Mouse (Mus musculus) neural tube, embryonic 13.5 days (tissue): ENCODE results near the gene Selenof. TPM values are rescaled to one million over a fixed set of nuclear protein-coding genes. Genes with fewer than 3 reads are reported as not detected.

ENCODE experiments used
- ATAC-seq: fragments of 200-750 bp; cut with Nextera tagmentation; 2 replicates; pipeline ENCODE4 v1.8.0; 2017; ENCODE audit warnings: low read depth, mild to moderate bottlenecking, moderate TSS enrichment, moderate library complexity
- H3K27ac ChIP-seq: fragments of 300-500 bp; sonication (generic); replicated peaks from 2 replicates; pipeline ENCODE4 v1.5.1; 2015; ENCODE audit warnings: moderate library complexity, mild to moderate bottlenecking, inconsistent platforms
- H3K27me3 ChIP-seq: fragments of 300-500 bp; sonication (generic); 2 replicates; pipeline ENCODE4 v1.6.1; 2015; ENCODE audit warnings: mild to moderate bottlenecking, inconsistent platforms
- H3K36me3 ChIP-seq: fragments of 300-500 bp; sonication (generic); 2 replicates; pipeline ENCODE4 v1.6.1; 2015; ENCODE audit warnings: mild to moderate bottlenecking, inconsistent platforms
- H3K4me1 ChIP-seq: fragments of 300-500 bp; sonication (generic); replicated peaks from 2 replicates; pipeline ENCODE4 v1.6.1; 2015; ENCODE audit warnings: inconsistent platforms
- H3K4me2 ChIP-seq: fragments of 300-500 bp; sonication (generic); 2 replicates; pipeline ENCODE4 v1.6.1; 2015; ENCODE audit warnings: inconsistent platforms, mild to moderate bottlenecking, moderate library complexity
- H3K4me3 ChIP-seq: fragments of 300-500 bp; sonication (generic); 2 replicates; pipeline ENCODE4 v1.5.1; 2015; ENCODE audit warnings: mild to moderate bottlenecking, inconsistent platforms
- H3K9ac ChIP-seq: fragments of 300-500 bp; sonication (generic); 2 replicates; pipeline ENCODE4 v1.6.1; 2015; ENCODE audit warnings: moderate library complexity, mild to moderate bottlenecking, inconsistent platforms
- H3K9me3 ChIP-seq: fragments of 300-500 bp; sonication (generic); 2 replicates; pipeline ENCODE4 v1.6.1; 2016; ENCODE audit warnings: inconsistent platforms
- WGBS: fragments of 180-500 bp; shearing (Covaris S2); methylation state at CpG from one replicate; pipeline ENCODE4 v1.1.7; 2015; 5-methylcytosine and 5-hydroxymethylcytosine counted together
- polyA plus RNA-seq: library from polyadenylated mRNA; unstranded; fragments of >200 nt; fragmentation: Nextera tagmentation; extraction: Ambion mirVana; gene quantifications from 2 replicates; pipeline ENCODE4 v1.2.1, GENCODE M21; 2015

The Selenof gene
- polyA plus RNA-seq, 1 experiment from 2014 or later, result 628 TPM

- WGBS, result 66% methylated on average over 4 of the region's 4 CpGs
- Histone ChIP-seq H3K27ac (no peak overlapping the region), H3K4me3 (no peak overlapping the region), H3K4me2 (no peak overlapping the region), H3K36me3 (0 out of 2 replicates have a peak, but pooled peaks cover under 1% of the 10 kb centered on the region), H3K27me3 (no peaks in the 10 kb centered on the region), H3K9ac (no peak overlapping the region), H3K4me1 (peaks cover 5% of the 10 kb centered on the region; the same call in 1 of the 2 replicates), H3K9me3 (no peaks in the 10 kb centered on the region)
- no peak for ATAC-seq
Measured at GRCm38 (mm10) chr3:144606449-144606848, 36.3 kb downstream of the Selenof start.

DNA sequence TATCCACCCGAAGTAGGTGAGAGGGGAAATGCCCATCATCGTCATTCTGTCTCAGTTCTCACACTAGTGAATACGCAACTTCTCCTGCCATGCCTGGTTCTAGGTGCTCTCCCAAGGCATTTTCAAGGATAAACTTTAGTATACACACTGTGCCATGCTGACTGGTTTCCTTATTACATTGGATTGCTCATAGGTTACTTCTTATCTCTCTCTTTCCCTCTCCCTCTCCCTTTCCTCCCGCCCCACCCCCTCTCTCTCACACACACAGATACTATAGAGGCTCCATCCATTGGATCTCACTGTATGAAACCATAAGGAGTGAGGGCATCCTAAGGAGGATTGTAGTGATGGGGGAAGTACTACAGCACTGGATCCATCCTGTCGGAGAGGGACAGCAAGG, 38.0 kb downstream of the Selenof start:
- no peak overlapping the region for H3K9ac ChIP-seq
- no peak for ATAC-seq
- H3K4me3 ChIP-seq, result no peak overlapping the region
- no peaks in the 10 kb centered on the region for H3K9me3 ChIP-seq
- no peak overlapping the region for H3K4me2 ChIP-seq
- H3K27ac ChIP-seq, result no peak overlapping the region
- no peaks in the 10 kb centered on the region for H3K27me3 ChIP-seq
- H3K4me1 ChIP-seq, result peaks cover 15% of the 10 kb centered on the region; the same call in 1 of the 2 replicates
- no peaks in the 10 kb centered on the region for H3K36me3 ChIP-seq
- 86% methylated on average over 5 of the region's 5 CpGs for WGBS

- Histone ChIP-seq H3K9me3 (no peaks in the 10 kb centered on the region), H3K4me2 (no peak overlapping the region), H3K27me3 (no peaks in the 10 kb centered on the region), H3K4me3 (no peak overlapping the region), H3K27ac (no peak overlapping the region), H3K9ac (no peak overlapping the region), H3K4me1 (peaks cover 33% of the 10 kb centered on the region), H3K36me3 (no peaks in the 10 kb centered on the region)
- WGBS, result 44% methylated on average over 5 of the region's 5 CpGs
- ATAC-seq, result no peak
Measured at GRCm38 (mm10) chr3:144610759-144611158, 40.7 kb downstream of the Selenof start.

DNA sequence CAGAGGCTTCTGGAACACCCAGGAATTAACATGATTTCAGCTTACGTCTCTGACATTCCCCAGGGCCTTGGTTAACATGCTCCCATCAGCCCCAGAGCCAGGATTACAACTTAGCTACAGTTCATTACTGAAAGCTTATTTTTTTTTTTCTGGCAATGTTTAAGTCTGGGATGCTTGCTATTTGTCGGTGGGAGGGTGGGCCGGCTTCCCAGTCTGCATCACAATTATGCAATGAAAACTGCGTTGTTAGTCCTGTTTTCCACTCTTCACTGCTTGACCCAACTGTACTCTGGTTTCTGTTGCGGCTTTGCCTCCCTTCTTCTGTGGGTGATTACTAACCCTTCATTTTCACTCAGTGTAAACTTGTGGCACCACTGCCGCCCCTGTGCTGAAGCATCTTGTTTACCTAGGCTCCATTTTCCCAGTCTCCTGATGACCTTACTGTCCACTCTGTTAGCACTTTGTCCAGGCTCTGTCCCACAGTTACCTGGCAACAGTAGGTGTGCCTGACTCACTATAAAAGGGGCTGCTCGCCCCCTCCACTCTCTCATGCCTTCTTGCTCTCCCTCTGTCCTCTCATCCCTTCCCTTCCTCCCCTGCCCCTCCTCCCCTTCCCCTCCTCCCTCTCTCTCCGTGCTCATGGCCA, 41.6 kb downstream of the Selenof start:
- H3K27ac ChIP-seq, result no peak overlapping the region
- no peaks in the 10 kb centered on the region for H3K9me3 ChIP-seq
- H3K27me3 ChIP-seq, result no peaks in the 10 kb centered on the region
- H3K4me1 ChIP-seq, result peaks cover 43% of the 10 kb centered on the region
- 62% methylated on average over 8 of the region's 8 CpGs for WGBS
- H3K4me2 ChIP-seq, result no peak overlapping the region
- H3K36me3 ChIP-seq, result no peaks in the 10 kb centered on the region
- no peak overlapping the region for H3K4me3 ChIP-seq
- no peak overlapping the region for H3K9ac ChIP-seq
- ATAC-seq, result no peak

GRCm38 (mm10) chr3:144612382-144612781, 42.3 kb downstream of the Selenof start:
- no peak overlapping the region for H3K27ac ChIP-seq
- no peak overlapping the region for H3K9ac ChIP-seq
- no peaks in the 10 kb centered on the region for H3K27me3 ChIP-seq
- no peak overlapping the region for H3K4me3 ChIP-seq
- WGBS, result 79% methylated on average over 6 of the region's 6 CpGs
- H3K4me1 ChIP-seq, result peaks cover 45% of the 10 kb centered on the region
- ATAC-seq, result no peak
- H3K4me2 ChIP-seq, result no peak overlapping the region
- no peaks in the 10 kb centered on the region for H3K9me3 ChIP-seq
- no peaks in the 10 kb centered on the region for H3K36me3 ChIP-seq

DNA sequence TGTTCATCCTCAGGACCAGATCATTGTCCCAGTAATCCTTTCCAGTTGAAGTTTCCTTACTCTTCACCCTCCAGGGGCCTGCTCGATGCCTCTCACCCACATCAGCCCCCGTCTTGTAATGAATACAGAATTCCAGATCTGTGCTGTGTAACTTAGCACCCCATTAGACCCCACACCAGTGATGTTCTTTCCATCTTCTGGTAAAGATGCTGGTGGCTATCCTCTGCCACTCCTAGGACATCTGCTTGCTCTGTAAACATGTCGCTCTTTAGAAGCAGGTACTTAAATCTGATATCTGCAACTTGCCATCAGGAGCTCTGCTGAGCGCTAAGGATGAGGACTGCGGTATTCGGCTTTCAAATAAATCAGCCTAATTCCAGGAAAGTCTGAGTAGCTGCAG, 44.2 kb downstream of the Selenof start:
- Histone ChIP-seq H3K27ac (0 out of 2 replicates have a peak overlapping the region, but pooled peaks have one; percentile 1), H3K4me1 (peaks cover 45% of the 10 kb centered on the region), H3K4me3 (no peak overlapping the region), H3K36me3 (no peaks in the 10 kb centered on the region), H3K9me3 (no peaks in the 10 kb centered on the region), H3K27me3 (no peaks in the 10 kb centered on the region), H3K9ac (no peak overlapping the region), H3K4me2 (no peak overlapping the region)
- WGBS, result 76% methylated on average over 6 of the region's 6 CpGs
- no peak for ATAC-seq

GRCm38 (mm10) chr3:144614698-144615097, 44.6 kb downstream of the Selenof start:
- no peaks in the 10 kb centered on the region for H3K27me3 ChIP-seq
- ATAC-seq, result peak; percentile 20; the same call in 1 of the 2 replicates
- H3K4me2 ChIP-seq, result no peak overlapping the region
- no peaks in the 10 kb centered on the region for H3K9me3 ChIP-seq
- no peaks in the 10 kb centered on the region for H3K36me3 ChIP-seq
- 33% methylated on average over 10 of the region's 10 CpGs for WGBS
- H3K27ac ChIP-seq, result peak overlapping the region; percentile 63; the same call in 1 of the 2 replicates
- H3K9ac ChIP-seq, result 0 out of 2 replicates have a peak overlapping the region, but pooled peaks have one; percentile 3
- peaks cover 45% of the 10 kb centered on the region for H3K4me1 ChIP-seq
- no peak overlapping the region for H3K4me3 ChIP-seq

GRCm38 (mm10) chr3:144615459-144615858, 45.4 kb downstream of the Selenof start:
- no peak overlapping the region for H3K9ac ChIP-seq
- WGBS, result 48% methylated on average over 9 of the region's 9 CpGs
- peak; percentile 37; the same call in 1 of the 2 replicates for ATAC-seq
- no peak overlapping the region for H3K4me3 ChIP-seq
- H3K36me3 ChIP-seq, result no peaks in the 10 kb centered on the region
- H3K9me3 ChIP-seq, result no peaks in the 10 kb centered on the region
- H3K27ac ChIP-seq, result peak overlapping the region; percentile 63
- H3K4me2 ChIP-seq, result no peak overlapping the region
- peaks cover 45% of the 10 kb centered on the region for H3K4me1 ChIP-seq
- no peaks in the 10 kb centered on the region for H3K27me3 ChIP-seq

GRCm38 (mm10) chr3:144616654-144617425, 46.7 kb downstream of the Selenof start:
- no peak overlapping the region for H3K4me3 ChIP-seq
- H3K9me3 ChIP-seq, result no peaks in the 10 kb centered on the region
- H3K4me1 ChIP-seq, result peaks cover 39% of the 10 kb centered on the region
- no peaks in the 10 kb centered on the region for H3K27me3 ChIP-seq
- peak overlapping the region; percentile 63 for H3K27ac ChIP-seq
- ATAC-seq, result peak; percentile 88
- no peak overlapping the region for H3K9ac ChIP-seq
- 27% methylated on average over 8 of the region's 8 CpGs for WGBS
- no peak overlapping the region for H3K4me2 ChIP-seq
- no peaks in the 10 kb centered on the region for H3K36me3 ChIP-seq

DNA sequence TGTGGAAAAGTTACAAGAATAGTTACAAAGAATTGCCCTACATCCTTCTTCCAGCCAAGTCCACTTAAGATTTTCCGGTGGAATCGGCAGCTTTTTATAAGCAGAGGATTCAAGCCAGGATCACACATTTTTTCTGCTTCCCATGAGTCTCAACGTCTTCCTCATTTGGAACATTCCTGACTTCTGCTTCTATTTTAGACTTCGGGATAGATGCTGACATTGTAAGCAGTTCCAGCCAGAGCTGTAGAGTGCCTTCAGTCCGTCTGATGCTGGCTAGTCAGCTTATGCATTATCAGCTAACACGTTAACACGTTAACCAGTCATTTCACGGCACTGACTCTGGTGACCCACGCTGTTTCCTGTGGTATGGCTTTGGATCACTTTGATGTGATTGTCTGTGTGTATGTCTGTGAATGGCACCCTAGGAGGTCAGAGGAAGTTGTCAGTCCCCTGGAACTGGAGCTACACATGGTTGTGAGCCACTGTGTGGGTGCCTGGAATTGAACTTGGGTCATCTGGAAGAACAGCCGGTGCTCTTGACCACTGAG, 47.6 kb downstream of the Selenof start:
- Histone ChIP-seq H3K9ac (no peak overlapping the region), H3K4me3 (no peak overlapping the region), H3K27me3 (no peaks in the 10 kb centered on the region), H3K36me3 (no peaks in the 10 kb centered on the region), H3K4me1 (peaks cover 34% of the 10 kb centered on the region), H3K27ac (no peak overlapping the region), H3K9me3 (no peaks in the 10 kb centered on the region), H3K4me2 (no peak overlapping the region)
- WGBS, result 88% methylated on average over 10 of the region's 10 CpGs
- no peak for ATAC-seq

GRCm38 (mm10) chr3:144622930-144623612, 53.0 kb downstream of the Selenof start:
- no peak overlapping the region for H3K4me2 ChIP-seq
- H3K27me3 ChIP-seq, result no peaks in the 10 kb centered on the region
- H3K36me3 ChIP-seq, result no peaks in the 10 kb centered on the region
- H3K4me3 ChIP-seq, result no peak overlapping the region
- H3K27ac ChIP-seq, result peak overlapping the region; percentile 78
- H3K4me1 ChIP-seq, result no peaks in the 10 kb centered on the region; the same call in 1 of the 2 replicates
- 68% methylated on average over 13 of the region's 13 CpGs for WGBS
- no peaks in the 10 kb centered on the region for H3K9me3 ChIP-seq
- H3K9ac ChIP-seq, result no peak overlapping the region
- ATAC-seq, result peak; percentile 92

DNA sequence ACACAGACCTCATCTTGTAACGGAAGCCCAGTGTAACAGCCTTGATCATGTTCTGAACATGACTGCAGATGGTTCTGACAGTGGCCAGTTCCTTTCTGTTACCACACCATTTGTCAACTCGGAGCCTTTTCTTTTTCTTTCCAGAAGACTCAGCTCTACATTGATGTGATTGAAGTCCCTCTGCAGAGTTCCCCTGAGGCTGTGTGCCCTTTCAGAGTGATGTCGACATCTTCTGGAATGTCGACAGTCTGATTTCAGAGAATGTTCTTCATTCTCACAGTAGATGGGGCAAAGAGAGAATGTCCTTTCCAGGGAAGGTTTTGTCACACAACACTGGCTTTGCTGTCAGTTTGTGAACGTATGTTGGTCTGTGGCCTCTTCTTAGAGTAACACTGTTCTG, 55.6 kb downstream of the Selenof start:
- no peak for ATAC-seq
- no peaks in the 10 kb centered on the region for H3K27me3 ChIP-seq
- 80% methylated on average over 5 of the region's 5 CpGs for whole genome bisulfite sequencing
- no peaks in the 10 kb centered on the region for H3K36me3 ChIP-seq
- H3K4me2 ChIP-seq, result no peak overlapping the region
- H3K27ac ChIP-seq, result no peak overlapping the region
- no peaks in the 10 kb centered on the region for H3K9me3 ChIP-seq
- no peaks in the 10 kb centered on the region; the same call in 1 of the 2 replicates for H3K4me1 ChIP-seq
- no peak overlapping the region for H3K9ac ChIP-seq
- H3K4me3 ChIP-seq, result no peak overlapping the region
